Mouse (Mus musculus) midbrain, embryonic 16.5 days (tissue): ENCODE measurements around the gene Plbd1. TPM values are rescaled to one million over a fixed set of nuclear protein-coding genes. Genes with fewer than 3 reads are reported as not detected.

ENCODE experiments used
- ATAC-seq: fragments of 200-750 bp; cut with Nextera tagmentation; 2 replicates; pipeline ENCODE4 v1.8.0; 2017; ENCODE audit warnings: moderate TSS enrichment
- H3K27ac ChIP-seq: fragments of 300-500 bp; sonication (generic); 2 replicates; pipeline ENCODE4 v1.5.1; 2014; ENCODE audit warnings: mild to moderate bottlenecking, low read length, mixed read lengths
- H3K27me3 ChIP-seq: fragments of 300-500 bp; sonication (generic); 2 replicates; pipeline ENCODE4 v1.6.1; 2014; ENCODE audit warnings: low read depth, low read length, mixed read lengths; ENCODE audit not compliant: control insufficient read depth, insufficient read depth
- H3K36me3 ChIP-seq: fragments of 300-500 bp; sonication (generic); 2 replicates; pipeline ENCODE4 v1.6.1; 2014; ENCODE audit warnings: mild to moderate bottlenecking, low read length, moderate library complexity, mixed read lengths; ENCODE audit not compliant: control insufficient read depth, insufficient read depth
- H3K4me1 ChIP-seq: fragments of 300-500 bp; sonication (generic); 2 replicates; pipeline ENCODE4 v1.6.1; 2014; ENCODE audit warnings: mild to moderate bottlenecking, low read length, mixed read lengths; ENCODE audit not compliant: control insufficient read depth, insufficient read depth
- H3K4me2 ChIP-seq: fragments of 300-500 bp; sonication (generic); 2 replicates; pipeline ENCODE4 v1.6.1; 2014; ENCODE audit warnings: mild to moderate bottlenecking, low read length, mixed read lengths
- H3K4me3 ChIP-seq: fragments of 300-500 bp; sonication (generic); 2 replicates; pipeline ENCODE4 v1.5.1; 2014; ENCODE audit warnings: low read depth, mild to moderate bottlenecking, low read length, moderate library complexity, mixed read lengths
- H3K9ac ChIP-seq: fragments of 300-500 bp; sonication (generic); 2 replicates; pipeline ENCODE4 v1.6.1; 2014; ENCODE audit warnings: low read depth, low read length, mixed read lengths
- H3K9me3 ChIP-seq: fragments of 300-500 bp; sonication (generic); replicated peaks from 2 replicates; pipeline ENCODE4 v1.6.1; 2014; ENCODE audit warnings: mild to moderate bottlenecking, low read length, mixed read lengths; ENCODE audit not compliant: control insufficient read depth, poor library complexity, severe bottlenecking
- WGBS: fragments of 180-500 bp; shearing (Covaris S2); extraction: QIAGEN DNeasy Blood & Tissue Kit; methylation state at CpG from one replicate; pipeline ENCODE4 v1.1.7; 2014; 5-methylcytosine and 5-hydroxymethylcytosine counted together
- polyA plus RNA-seq: library from polyadenylated mRNA; unstranded; fragments of >200 nt; fragmentation: Nextera tagmentation; extraction: Ambion mirVana; gene quantifications from 2 replicates; pipeline ENCODE4 v1.2.1, GENCODE M21; 2015

Plbd1 gene
- polyA plus RNA-seq, 1 experiment from 2014 or later, result 0.54 TPM

DNA sequence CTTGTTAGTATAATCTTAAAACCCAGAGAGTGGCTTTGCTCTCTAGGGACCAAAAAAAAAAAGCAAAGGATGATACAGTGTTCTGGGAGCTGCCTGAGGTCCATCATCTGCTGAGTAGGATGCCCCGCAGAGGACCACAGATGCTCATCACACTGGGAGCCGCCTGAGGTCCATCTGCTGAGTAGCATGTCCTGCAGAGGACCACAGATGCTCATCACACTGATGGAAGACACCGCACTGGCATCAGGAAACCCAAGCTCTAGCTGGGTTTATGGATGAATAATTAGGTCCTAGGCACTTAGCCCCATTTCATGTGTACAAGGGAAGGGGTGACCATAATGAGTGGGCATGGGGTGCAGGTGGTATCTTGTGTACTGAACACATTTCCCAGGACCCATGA is 47.6 kb downstream of the Plbd1 start:
- Histone ChIP-seq H3K27me3 (no peaks in the 10 kb centered on the region), H3K4me3 (no peak overlapping the region), H3K36me3 (peaks cover 12% of the 10 kb centered on the region), H3K4me1 (no peaks in the 10 kb centered on the region), H3K4me2 (no peak overlapping the region), H3K9me3 (no peaks in the 10 kb centered on the region), H3K9ac (no peak overlapping the region), H3K27ac (no peak overlapping the region)
- WGBS, result 73% methylated on average over 3 of the region's 3 CpGs
- no peak for ATAC-seq

DNA sequence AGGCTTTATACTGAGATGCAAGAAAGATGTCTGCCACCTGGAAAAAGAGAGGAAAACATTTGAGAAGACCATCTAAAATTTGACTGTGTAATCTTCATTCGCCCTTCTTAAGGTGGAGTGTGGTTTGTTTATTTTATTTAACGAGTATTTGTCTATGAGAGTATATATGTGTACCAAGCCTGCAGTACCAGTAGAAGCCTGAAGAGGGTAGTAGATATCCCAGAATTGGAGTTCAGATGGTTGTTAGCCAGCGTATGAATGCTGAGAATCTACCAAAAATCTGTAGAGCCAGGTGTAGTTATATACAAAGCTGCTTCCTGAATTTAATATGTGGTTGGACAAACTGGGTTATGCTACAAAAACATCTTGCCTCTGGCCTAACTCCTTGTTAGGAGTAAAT is 49.4 kb downstream of the Plbd1 start:
- H3K27ac ChIP-seq, result no peak overlapping the region
- 98% methylated on average over 3 of the region's 3 CpGs for WGBS
- no peak for ATAC-seq
- H3K4me1 ChIP-seq, result no peaks in the 10 kb centered on the region
- no peak overlapping the region for H3K9ac ChIP-seq
- no peaks in the 10 kb centered on the region for H3K9me3 ChIP-seq
- H3K4me3 ChIP-seq, result no peak overlapping the region
- H3K36me3 ChIP-seq, result peaks cover 19% of the 10 kb centered on the region
- H3K27me3 ChIP-seq, result no peaks in the 10 kb centered on the region
- H3K4me2 ChIP-seq, result no peak overlapping the region

DNA sequence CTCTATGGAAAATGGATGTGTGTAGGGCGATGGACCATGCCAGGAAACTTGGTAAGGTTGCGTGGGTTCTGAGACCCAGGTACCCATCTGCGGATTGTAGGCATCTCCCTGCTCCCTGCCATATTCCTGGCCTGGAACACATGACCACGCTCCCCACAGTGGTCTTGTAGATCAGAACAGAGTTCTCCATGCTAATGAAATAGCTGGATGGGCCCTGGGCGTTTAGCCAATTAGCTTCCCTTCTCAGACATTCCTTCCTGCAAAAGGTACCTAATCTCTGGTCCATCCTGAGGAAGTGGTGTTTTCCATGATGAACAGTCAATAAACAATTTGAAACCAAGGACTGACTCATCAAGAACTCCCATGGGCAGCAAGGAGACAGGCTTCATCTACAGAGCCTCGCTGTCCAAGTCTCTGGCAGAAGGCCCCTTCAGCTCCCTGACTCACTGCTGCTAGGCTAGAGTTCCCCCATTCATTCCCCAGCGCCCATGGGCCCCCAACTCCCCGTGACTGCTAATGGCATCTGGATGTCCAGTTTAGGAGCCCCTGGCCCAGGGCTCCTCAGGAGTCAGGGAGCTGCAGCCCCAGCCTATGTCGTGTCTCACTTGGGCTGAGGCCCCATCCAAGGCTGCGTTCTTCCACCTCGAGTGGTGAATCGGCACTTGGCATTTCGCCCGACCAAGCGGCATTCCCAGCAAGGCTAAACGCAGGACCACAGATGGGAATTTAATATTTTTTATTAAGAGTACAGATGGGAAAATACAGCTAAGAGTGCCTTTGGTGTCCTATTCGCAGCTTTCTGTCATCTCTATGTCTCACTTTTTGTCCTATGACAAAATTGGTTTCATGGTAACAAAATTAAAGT is 50.1 kb downstream of the Plbd1 start:
- WGBS, result 95% methylated on average over 17 of the region's 17 CpGs
- no peak overlapping the region for H3K4me2 ChIP-seq
- H3K9me3 ChIP-seq, result no peaks in the 10 kb centered on the region
- H3K4me1 ChIP-seq, result no peaks in the 10 kb centered on the region
- peaks cover 25% of the 10 kb centered on the region for H3K36me3 ChIP-seq
- ATAC-seq, result no peak
- H3K27ac ChIP-seq, result no peak overlapping the region
- no peaks in the 10 kb centered on the region for H3K27me3 ChIP-seq
- no peak overlapping the region for H3K9ac ChIP-seq
- no peak overlapping the region for H3K4me3 ChIP-seq

DNA sequence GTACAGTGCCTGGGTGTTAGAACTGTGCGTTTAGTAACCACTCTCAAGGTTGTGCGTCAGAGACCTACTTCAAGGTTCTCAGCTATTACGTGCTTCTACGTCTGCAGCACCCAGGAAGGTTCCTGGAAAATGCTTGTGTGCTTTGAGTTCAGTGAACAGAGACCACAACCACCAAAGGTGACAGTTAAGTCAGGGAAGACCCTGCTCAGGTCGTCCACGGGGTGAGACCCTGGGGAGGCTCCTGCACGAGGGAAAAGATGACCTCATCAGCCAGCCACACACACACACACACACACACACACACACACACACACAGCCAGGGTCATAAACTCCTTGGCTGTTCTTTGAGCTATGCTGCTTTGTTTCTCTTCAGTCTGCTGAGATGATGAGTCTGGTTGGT is 59.1 kb downstream of the Plbd1 start:
- ATAC-seq, result no peak
- 92% methylated on average over 7 of the region's 7 CpGs for WGBS

DNA sequence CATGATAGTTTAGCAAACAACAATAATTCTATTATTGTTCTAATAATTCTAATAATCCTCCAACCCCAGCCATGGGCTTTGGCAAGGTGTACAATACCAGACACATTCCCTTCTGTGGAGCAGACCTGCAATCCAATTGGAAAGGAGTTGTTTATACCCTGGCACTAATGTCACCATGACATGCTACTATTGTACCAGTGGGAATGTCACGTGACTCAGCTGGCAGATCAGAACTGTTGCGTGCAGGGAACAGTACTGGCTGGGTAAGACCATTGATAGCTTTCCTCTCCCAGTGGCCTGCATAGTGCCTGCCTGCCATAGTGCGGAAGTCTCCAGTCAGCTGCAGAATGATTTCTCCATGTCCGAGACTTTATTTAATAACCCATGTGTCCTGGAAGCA is 67.2 kb downstream of the Plbd1 start:
- Histone ChIP-seq H3K4me3 (no peak overlapping the region), H3K27ac (no peak overlapping the region), H3K4me1 (no peaks in the 10 kb centered on the region; the same call in 1 of the 2 replicates), H3K27me3 (no peaks in the 10 kb centered on the region), H3K9me3 (no peaks in the 10 kb centered on the region), H3K4me2 (no peak overlapping the region), H3K36me3 (peaks cover 19% of the 10 kb centered on the region), H3K9ac (no peak overlapping the region)
- 93% methylated on average over 4 of the region's 4 CpGs for WGBS
- no peak for ATAC-seq

More for the DNA sequence above, 59.1 kb downstream of the Plbd1 start:
- Histone ChIP-seq H3K9ac (no peak overlapping the region), H3K4me3 (no peak overlapping the region), H3K36me3 (peaks cover 57% of the 10 kb centered on the region), H3K4me1 (no peaks in the 10 kb centered on the region), H3K27me3 (no peaks in the 10 kb centered on the region), H3K4me2 (no peak overlapping the region), H3K9me3 (no peaks in the 10 kb centered on the region), H3K27ac (no peak overlapping the region)

DNA sequence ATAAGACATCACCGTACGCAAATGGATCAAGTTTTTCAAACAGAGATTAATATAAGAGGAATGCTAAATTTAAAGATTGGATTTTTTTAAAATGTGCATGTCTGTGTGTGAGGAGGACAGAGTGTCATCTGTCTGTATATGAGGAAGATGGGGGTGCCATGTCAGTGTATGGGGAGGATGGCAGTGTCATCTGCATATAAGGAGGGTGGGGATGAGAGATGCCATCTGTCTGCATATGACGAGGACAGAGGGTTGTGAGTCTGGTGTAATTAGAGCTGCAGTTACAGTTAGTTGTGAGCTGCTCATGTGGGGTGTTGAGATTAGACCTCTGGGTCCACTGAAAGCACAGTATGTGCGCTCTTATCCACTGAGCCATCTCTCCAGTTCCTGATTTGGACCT is 71.0 kb downstream of the Plbd1 start:
- Histone ChIP-seq H3K4me1 (no peaks in the 10 kb centered on the region), H3K27me3 (no peaks in the 10 kb centered on the region), H3K9me3 (no peaks in the 10 kb centered on the region), H3K27ac (no peak overlapping the region), H3K4me2 (no peak overlapping the region), H3K4me3 (no peak overlapping the region), H3K9ac (no peak overlapping the region), H3K36me3 (peaks cover 24% of the 10 kb centered on the region)
- no peak for ATAC-seq
- 85% methylated on average over 4 of the region's 4 CpGs for WGBS

DNA sequence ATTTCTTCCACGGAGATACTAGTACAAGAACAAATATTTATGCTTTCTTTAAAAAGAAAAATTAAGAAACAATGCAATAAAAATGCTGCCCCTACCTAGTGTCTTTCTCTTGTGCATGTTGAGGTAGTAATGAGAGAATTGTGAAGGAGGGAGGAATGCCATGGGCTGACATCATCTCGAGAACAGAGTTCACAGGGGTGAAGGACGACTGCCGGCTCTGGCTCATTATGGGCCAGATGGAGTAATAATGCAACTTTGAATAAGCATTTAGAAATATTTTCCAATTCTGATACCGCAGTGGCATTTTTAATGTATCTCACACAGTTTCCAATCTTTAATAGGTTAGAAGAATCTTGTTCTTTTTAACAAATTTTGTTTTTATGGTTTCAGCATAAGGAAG is 95.7 kb downstream of the Plbd1 start:
- no peaks in the 10 kb centered on the region for H3K4me1 ChIP-seq
- H3K4me2 ChIP-seq, result no peak overlapping the region
- H3K9ac ChIP-seq, result no peak overlapping the region
- no peak for ATAC-seq
- peaks cover 6% of the 10 kb centered on the region; the same call in 1 of the 2 replicates for H3K9me3 ChIP-seq
- WGBS, result 90% methylated on average over 5 of the region's 5 CpGs
- no peak overlapping the region for H3K4me3 ChIP-seq
- H3K27me3 ChIP-seq, result no peaks in the 10 kb centered on the region
- H3K27ac ChIP-seq, result no peak overlapping the region
- peaks cover 48% of the 10 kb centered on the region for H3K36me3 ChIP-seq

Other genes starting within 250 kb of the Plbd1 start
- not detected in 2 replicates for gene E330021D16Rik, start 246.4 kb downstream of the Plbd1 start, polyA plus RNA-seq
- gene Atf7ip, start 155.8 kb downstream of the Plbd1 start, polyA plus RNA-seq, result 38.2 and 40.6 TPM in 2 replicates
- gene Gucy2c, start 119.8 kb upstream of the Plbd1 start, polyA plus RNA-seq, result 0.69 and 0.71 TPM in 2 replicates
- 0.68 and 0.70 TPM in 2 replicates for gene Hist4h4, start 142.5 kb upstream of the Plbd1 start, polyA plus RNA-seq
- 106 and 119 TPM in 2 replicates for gene H2afj, start 146.3 kb upstream of the Plbd1 start, polyA plus RNA-seq
- gene BC049715, start 165.7 kb upstream of the Plbd1 start, polyA plus RNA-seq, result 0.85 and 1.1 TPM in 2 replicates
- 74.2 and 80.5 TPM in 2 replicates for gene Wbp11, start 166.3 kb upstream of the Plbd1 start, polyA plus RNA-seq
- gene Smco3, start 173.5 kb upstream of the Plbd1 start, polyA plus RNA-seq, result 1.2 and 1.8 TPM in 2 replicates
- gene Art4, start 195.8 kb upstream of the Plbd1 start, polyA plus RNA-seq, result 0.19 and 0.20 TPM in 2 replicates
- gene Mgp, start 213.9 kb upstream of the Plbd1 start, polyA plus RNA-seq, result 11.2 and 16.3 TPM in 2 replicates